Mouse (Mus musculus) granulocyte monocyte progenitor cell, adult 5-6 weeks (primary cell): ENCODE measurements around the gene Ptpdc1. TPM values are rescaled to one million over a fixed set of nuclear protein-coding genes. Genes with fewer than 3 reads are reported as not detected.
A peak's percentile ranks its signal among the peaks of the same experiment; 100 is the strongest.

ENCODE experiments used
- ATAC-seq: replicated peaks from 2 replicates; pipeline ENCODE4 v1.8.0; 2016; ENCODE audit warnings: mild to moderate bottlenecking, moderate TSS enrichment, inconsistent platforms; ENCODE audit not compliant: poor library complexity, severe bottlenecking
- total RNA-seq, 2 experiments: library from RNA; stranded (forward) in 1 of 2; stranded (reverse) in 1 of 2; fragments of 200-712, 200-1000 nt in 1 of 2; fragments of >200 nt in 1 of 2; fragmentation: Nextera tagmentation in 1 of 2; gene quantifications; 2 replicates each; pipeline ENCODE4 v1.2.3; 2014 to 2017

The Ptpdc1 gene
- total RNA-seq, 2 experiments from 2014 or later: 1.1 TPM; not detected in 1

DNA sequence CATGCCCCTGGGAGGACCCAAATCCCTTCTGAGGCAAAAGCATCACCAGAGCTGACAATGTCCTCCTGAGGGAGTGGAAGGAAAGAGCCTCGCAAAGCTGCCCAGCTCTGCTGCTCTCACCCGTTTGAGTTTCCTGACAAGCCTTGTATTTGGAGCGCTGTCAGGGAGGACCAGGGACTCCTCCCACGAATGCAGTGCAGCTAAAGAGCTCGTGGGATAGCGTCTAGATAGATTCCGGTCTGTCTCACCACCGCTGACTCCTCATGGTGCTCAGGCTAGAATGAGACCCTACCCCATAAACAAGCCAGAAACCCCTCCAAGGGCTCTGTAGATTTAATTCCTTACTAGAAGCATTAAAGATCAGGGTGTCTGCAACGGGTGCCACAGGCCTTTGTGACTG, 32.3 kb upstream of the Ptpdc1 start:
- ATAC-seq: no peak

DNA sequence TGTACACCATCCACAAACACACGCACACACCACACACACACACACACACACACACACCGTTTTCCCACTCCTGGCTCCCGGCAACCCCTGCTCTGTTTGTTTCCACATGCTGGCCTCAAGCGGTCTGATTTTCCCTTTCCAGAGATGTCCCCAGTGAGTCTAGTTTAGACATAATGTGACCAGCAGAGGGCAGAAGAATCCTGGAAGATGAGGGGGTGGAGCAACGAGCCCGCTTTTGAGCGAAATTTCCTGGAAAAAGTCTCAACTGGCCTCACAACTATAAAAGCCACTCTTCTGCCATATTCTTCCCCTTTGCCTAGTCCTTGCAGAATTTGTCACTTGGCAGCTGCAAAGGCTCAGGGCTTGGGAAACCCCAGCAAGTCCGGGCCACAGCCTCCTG, 30.2 kb upstream of the Ptpdc1 start:
- ATAC-seq: peak; percentile 64

DNA sequence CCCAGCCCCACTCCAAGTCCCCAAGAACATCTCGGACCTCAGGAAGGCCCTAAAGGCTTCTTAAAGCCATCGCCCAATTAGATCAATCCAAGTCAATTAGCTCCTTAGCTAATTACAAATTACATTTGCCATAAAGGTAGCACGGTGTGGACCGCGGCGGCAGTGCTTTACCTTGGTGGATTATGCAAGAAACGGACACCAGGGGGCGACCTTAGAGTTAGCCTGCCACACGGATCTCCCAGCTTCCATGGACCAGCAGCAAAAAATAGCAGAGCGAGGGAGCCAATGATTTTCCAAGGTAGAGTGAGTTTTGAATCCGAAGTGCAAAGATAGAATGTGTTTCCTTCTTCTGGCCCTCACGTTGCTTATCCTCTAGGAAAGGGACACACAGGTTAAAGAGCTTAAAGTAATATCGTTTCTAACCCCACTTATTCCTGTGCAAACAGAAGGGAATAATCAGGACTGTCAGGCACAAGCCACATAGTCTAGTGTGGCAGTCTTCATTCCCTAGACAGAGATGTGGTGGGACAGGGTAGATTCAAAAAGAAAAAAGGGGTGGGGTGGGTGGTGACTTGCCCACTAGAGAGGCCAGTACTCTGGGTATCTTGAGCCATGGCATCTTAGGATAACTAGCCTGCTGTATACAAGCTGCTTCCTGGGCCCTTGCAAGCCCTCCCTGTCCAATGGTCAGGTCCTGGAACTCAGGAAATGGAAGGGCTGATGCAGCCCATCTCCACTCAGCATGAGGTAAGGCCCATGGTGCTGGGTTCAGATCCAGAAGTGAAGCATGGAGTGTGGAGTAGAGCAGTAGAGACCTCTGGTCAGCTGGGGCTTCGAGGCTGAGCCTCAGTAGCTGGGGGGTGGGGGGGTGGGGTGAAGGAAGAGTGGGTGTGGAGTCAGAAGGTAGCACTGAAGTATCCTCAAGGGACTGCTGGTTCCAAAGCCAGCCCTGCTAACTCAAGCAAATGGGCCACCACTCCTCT, 28.6 kb upstream of the Ptpdc1 start:
- ATAC-seq: peak; percentile 65

DNA sequence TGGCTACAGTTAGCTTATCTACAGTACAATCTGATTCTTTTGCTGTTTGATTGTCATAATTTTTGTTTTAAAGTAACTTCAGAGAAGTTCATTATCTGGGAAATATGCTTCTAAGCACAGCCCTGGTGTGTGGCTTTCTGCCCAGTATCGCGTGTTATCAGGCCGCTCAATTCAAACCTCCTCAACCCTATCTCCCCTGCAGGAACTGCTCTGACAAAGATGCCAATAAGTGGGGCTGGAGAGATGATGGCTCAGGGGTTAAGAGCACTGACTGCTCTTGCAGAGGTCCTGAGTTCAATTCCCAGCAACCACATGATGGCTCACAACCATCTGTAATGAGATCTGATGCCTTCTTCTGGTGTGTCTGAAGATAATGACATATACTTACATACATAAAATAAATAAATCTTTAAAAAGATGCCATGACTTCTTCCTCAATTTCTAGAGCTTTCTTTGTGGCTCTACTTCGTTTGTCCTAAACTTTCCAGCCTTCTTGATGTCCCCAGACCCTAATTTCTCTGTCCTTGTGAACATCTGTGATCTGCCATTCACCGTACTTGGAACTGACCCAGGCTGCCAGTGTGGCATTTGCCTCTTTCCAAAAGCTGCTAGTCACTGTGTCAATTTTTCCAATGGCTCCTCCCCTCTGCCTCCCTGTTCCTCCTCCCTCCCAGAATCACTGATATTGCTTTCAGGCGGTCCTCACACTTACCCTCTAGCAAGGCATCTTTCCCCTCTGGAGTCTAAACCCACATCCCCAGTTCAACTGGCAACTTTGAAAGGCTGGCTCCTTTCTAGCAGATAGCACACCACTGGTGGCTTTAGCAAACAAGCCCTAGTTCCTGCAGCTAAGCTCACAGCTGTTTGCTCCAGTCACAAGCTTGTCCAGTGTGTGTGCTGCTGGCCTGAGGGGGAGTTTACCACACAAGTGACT, 25.9 kb upstream of the Ptpdc1 start:
- no peak for ATAC-seq

DNA sequence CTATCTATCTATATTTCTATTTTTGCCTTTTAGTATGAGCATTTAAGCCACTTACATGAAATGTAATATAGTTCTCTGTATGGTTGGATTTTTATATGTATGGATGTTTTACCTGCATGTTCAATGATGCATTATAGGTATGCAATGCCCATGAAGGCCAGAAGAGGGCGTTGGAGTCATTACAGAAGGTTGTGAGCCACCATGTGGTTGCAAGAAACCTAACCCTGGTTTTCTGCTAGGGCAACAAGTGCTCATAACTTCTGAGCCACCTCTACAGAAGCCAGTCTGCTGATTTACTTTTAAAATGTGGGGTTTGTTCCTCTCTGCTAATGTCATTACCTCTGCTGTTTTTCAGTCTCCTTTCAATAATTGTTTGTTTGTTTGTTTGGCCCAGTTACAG, 25.2 kb upstream of the Ptpdc1 start:
- no peak; the same call in 1 of the 2 replicates for ATAC-seq

DNA sequence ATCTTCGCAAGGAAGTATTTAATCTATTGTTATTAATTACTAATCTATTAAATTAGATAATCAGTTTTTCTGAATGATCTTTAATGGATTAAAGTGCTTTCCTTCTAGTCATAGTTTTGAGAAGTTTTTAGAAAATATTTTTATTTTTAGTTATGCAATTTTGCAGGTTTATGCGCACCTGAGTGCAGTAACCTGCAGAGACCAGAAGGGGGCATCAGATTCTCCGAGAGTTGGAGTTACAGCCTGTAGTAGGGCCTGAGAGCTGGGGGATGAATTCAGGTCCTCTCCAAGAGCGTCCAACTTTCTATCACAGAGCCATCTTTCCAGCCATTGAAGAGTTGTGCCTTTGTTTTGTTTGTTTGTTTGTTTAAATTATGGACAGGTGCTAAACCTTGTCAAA, 21.2 kb upstream of the Ptpdc1 start:
- no peak for ATAC-seq

DNA sequence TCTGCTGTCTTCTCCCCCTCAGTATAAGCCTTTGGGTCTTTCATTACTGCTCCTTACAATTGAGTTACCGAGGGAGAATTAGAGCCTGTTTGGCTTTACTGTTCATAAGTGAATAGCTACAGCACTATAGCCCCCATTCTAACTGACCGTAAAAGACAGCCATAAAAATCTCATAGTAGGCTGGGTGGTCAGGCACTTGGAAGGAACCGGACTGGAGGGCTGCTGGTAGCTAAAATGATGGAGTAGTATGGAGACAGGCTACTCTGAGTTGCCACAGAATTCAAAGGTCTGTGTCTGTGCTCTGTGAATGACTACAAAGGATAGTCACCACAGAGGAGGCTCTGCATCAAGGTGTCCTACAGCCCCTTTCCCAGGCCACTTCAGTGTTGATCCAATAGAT, 18.5 kb upstream of the Ptpdc1 start:
- no peak for ATAC-seq

DNA sequence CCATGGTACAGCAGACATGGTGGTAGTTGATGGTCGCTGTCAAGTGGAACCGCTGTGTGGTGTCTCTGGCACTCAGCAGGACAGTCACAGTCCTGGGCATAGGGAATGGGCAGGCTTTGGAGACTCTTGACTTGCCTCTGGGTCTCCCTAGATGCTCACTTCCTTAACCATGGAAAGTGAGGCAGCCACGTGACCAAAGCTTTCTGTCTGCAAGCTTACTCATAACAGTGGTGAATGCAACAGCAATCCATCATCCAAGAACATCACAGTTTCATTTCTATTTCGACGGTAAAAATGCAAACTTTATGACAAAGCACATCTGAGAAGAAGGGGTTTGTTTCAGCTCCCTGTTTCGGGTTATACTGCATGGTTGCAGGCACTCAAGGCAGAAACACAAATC, 17.6 kb upstream of the Ptpdc1 start:
- no peak for ATAC-seq

DNA sequence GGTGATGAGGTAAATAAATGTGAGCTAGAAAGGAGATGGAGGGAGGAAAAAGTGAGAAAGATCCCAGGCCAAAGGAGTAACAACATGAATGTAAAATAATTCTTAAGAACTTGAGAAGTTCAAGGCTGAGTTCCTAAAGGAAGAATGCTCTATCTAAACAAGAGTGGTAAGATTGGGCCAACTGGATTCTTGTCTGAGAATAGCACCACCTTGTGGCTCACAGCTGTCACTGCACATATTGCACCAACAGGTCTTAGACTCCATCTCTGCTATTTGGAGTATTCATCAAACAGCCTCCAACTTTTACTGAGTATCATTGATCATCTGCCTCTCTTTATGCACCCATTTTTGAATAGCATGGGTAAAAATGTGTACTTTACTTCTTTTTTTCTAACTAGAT, 14.1 kb upstream of the Ptpdc1 start:
- peak; percentile 88 for ATAC-seq

DNA sequence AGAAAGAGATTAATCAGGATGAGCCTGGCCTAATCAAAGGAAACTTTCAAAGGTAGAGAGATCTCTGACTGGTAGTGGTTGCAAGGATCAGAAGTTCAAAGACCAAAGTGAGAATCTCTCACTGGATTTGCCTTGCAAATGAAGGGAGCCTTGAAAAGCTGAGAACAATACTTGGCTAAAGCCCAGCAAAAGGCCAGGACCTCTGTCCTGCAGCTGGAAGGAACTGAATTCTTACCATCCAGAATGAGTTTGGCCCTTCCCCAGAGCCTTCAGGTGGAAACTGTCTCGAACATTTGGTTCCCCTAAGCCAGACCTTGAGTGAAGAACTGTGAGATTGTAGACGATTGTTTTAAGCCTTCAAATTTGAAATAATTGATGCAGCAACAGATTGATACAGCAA, 12.2 kb upstream of the Ptpdc1 start:
- no peak for ATAC-seq

DNA sequence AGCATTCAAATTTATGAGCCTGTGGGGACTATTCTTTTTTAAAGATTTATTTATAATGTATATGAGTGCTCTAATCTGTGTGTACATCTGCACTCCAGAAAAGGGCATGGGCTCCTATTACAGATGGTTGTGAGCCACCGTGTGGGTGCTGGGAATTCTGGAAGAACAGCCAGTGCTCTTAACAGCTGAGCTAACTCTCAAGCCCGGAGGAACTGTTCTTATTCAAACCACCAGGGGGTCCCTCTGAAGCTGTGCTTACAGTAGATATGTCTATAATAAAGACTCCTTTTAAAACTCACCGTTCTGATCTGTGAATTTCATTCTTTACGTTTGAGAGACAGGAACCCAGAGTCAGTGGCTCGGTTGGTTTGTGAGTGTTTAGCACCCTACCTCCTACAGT, 6.2 kb upstream of the Ptpdc1 start:
- no peak for ATAC-seq

DNA sequence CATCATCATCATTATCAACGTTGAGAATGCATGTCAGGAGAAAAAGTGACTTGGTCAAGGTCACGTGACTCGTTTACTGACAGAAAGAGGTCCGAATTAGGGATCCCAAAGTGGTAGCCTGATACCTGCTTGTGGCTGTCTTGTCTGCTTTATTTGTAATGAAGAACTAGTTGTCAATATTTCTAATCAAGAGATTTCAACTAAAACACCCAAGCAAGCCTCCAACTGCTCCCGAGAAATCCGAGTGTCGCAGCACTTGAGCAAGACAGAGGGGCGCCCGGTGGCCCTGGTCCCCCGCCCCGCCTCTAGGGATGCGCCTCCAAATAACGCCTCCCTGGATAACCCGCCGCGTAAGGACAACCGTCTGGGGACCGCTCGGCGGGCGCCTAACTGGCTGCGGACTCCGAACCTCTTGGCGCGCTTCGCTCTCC, 481 bp downstream of the Ptpdc1 start:
- ATAC-seq: peak; percentile 56

DNA sequence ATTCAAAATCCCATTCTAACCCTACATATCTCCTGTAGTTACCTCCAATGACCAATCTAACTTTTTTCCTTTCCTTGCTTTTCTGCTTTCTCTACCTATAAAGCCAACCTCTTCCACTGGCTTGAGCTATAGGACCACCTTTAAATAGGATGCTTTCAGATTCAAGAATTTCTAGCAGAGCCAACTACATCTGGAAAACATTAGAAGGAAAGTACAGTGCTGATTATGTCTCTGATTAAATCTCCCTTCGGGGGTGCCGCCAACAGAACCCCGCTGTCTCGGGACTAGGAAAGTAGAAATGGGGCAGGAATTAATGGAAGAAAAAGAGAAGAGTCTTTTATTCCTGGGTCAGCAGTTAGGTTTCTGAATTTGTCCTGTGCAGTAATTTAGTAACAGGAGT, 6.6 kb downstream of the Ptpdc1 start:
- ATAC-seq: no peak

DNA sequence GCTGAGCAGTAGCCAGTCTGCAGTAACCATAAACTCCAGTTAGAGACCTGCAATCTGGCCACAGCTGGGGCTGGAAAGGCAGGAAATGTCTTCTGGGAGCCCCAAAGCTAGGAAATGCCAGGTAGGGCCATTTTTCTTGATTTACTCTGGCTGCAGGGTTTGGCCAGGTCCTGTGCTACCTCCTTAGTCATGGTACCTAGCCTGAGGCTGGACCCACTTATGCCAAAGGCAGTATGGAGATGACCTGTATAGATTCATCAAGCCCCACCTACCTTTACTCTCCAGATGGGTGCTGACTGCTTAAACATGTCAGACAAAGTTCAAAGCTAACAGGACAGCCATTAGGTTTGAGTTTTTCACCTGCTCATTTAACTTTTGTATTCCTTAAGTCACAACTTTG, 7.7 kb downstream of the Ptpdc1 start:
- ATAC-seq: no peak

DNA sequence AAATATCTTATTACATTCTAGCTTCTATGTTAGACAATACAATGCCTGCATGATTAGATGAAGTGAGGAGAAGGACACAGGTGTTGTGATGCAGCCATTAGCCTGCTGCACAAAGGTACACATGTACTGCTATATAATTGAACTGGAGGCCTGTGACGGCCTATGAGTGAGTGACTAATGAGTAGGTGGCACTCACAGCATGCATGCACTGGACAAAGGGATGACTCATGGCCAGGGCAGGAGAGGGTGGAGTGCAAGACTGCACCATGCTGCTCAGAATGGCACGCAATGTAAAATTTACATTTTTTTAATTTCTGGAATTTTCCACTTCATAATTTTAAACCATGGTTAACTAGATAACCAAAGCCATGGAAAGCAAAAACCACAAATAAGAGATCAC, 10.9 kb downstream of the Ptpdc1 start:
- ATAC-seq: no peak

DNA sequence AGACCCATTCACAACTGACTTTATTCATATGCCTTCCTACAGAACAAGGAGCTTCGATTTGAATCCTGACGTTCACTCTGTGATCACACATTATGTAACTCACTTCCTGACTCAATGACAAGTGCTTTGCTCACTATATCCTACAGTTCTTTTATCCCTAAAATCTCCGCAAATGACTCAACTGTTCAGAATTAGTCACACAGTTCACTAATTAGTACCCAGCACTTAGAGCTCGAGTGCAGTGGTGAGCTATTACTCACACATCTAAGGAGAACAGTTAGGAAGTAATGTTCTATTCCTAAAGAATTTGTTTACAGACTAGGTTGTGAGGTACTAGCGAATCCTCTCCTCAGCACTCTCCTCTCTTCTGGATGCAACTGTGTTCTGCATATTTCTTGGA, 16.4 kb downstream of the Ptpdc1 start:
- no peak for ATAC-seq

DNA sequence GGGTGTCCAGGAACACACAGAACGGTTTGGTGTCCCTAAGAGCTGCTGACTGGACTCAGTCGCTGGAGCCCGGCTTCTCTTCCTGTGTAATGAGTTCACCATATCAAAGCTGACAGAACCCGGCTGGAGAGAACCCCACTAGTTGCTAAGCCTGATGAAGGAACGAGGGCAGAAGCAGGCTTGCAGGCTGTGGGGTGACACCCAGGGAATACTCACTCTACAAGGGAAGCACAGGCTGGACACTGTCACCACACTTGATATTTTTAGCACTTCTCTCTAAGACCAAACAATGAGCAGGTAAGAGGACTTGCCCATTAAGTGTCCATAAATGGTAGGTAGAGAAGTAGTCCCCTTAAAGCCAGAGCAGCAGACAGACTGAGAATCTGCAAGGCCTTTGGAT, 20.9 kb downstream of the Ptpdc1 start:
- no peak for ATAC-seq

DNA sequence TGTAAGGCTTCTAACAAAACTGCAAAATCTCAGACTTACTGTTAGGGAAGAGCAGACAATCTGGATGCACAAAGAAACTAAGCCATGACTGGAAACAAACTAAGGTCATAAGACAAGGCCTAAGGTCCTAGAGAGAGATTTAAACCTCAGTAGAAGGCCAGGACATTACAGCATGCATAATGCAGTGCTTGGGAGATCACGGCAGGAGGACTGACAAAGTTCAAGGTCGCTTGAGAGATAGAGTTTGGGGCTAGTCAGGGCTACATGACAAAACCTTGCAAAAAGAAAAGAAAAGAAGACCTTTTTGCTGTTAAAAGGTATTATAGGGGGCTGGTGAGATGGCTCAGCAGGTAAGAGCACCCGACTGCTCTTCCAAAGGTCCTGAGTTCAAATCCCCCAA, 22.2 kb downstream of the Ptpdc1 start:
- ATAC-seq: no peak

DNA sequence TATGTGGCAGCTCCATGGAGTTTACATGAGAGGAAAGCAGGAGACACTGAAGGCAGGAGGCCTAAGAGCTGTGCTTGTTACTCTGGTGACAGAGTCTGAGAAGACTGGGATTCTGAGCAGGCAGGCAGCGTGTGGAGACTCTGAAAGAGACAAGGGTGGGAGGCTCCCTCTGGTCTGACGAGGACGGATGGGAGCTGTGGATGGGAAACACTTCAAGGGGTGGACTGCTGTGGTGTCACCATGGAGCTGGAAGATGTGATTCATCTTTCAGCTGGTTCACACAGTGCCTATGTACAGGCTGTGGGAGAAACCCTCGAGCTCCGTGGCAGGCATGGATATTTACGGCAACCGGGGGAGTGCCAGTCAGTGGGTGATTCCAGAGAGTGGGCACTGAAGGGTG, 30.9 kb downstream of the Ptpdc1 start:
- no peak for ATAC-seq

DNA sequence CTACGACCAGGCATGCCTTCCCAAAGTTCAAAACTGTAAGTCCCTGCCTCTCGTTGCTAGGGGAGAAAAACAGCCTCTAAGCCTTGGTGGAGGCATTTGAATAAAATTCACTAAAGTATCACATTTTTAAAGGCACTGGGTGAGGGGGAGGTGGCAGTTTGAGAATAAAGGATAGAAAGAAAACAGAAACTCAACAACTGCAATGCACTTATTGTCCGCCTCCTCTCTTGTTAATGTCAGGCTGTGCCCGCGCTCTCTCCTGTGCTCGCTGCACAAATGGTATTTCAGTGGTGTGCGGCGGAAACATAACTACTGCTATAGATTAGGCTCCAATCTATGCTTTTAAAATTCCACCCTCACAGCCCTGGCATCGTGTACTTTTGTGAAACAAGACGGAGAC, 31.4 kb downstream of the Ptpdc1 start:
- no peak for ATAC-seq

DNA sequence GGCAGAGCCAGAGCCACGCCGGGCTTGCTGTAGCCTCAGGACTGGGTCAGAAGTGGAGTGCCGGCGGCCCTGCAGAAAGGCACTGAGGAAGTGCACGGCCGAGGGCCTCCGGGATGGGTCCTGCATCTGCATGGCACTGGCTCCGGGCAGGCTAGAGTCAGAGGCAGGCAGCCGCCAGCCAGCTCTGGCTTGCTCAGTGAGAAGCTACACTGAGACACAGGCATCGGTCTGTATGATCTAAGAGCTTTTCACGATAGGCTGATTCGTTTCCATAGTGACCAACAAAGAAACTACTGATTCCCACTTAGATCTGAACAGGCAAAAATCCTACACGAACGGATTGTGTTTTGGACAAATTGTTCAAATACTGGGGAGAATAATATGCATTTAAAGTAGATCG, 32.3 kb downstream of the Ptpdc1 start:
- ATAC-seq: no peak
